Mouse (Mus musculus): Measurements from ENCODE around the gene Mzf1. TPM values are rescaled to one million over a fixed set of nuclear protein-coding genes. Genes with fewer than 3 reads are reported as not detected.

Gene Mzf1
- polyA plus RNA-seq, 1 experiment: 7.5 TPM

DNA sequence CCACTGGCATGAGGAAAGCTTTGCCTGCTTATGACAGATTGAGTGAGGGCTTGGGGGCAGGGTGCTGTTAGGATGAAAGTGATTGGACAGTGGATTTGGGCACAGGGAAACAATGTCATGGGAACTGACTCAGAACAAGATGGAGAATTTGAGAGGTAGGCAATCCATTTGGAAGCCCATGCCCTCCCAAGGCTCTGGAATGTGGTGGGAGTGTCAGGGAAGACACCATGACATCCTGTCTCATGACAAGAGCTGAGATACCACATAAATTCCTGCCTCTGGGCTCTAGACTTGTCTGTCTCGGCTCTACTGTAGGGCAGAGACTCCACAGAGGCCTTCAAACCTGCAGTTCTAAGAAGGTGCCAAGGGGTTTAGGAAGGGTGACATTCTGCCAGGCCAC, 13.3 kb downstream of the Mzf1 start:
- Histone ChIP-seq H3K27ac (ENCODE audit: control insufficient read depth, insufficient read depth, low read depth, low read length) (no peak overlapping the region), H3K4me1 (ENCODE audit: control insufficient read depth, insufficient read depth, low read length) (peaks cover 29% of the 10 kb centered on the region), H3K4me3 (ENCODE audit: control insufficient read depth, low read depth, low read length) (no peak overlapping the region), H3K36me3 (ENCODE audit: control insufficient read depth, insufficient read depth, low read length) (no peaks in the 10 kb centered on the region), H3K27me3 (ENCODE audit: control insufficient read depth, insufficient read depth, low read length) (no peaks in the 10 kb centered on the region)
- no peak for TF ChIP-seq POLR2A (IDR thresholded peaks at IDR 0.05; ENCODE audit: control insufficient read depth, low read depth, low read length)
- no peak for TF ChIP-seq CTCF (IDR thresholded peaks at IDR 0.05; ENCODE audit: control insufficient read depth, insufficient read depth, insufficient replicate concordance, low read depth, low read length)

DNA sequence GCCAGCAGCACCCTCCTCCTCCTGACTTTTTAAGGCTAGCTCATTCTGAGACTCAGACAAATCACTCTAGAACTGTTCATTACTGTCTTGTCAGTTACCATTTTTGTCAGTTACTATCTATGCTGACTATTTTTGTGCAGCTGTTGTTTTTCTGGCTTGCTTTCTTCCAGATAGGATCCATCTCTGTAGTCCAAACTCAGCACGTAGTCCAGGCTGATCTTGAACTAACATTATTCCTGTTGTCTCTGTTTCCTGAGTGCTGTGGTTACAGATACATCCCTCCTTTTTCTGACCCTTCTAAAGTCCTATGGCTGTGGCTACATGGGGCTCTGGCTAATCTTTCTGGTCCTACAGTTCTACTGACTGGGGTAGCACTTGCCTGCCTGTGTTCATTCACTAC, 15.4 kb downstream of the Mzf1 start:
- Histone ChIP-seq H3K4me3 (ENCODE audit: control insufficient read depth, low read depth, low read length) (peak overlapping the region; percentile 92), H3K4me1 (ENCODE audit: control insufficient read depth, insufficient read depth, low read length) (peaks cover 35% of the 10 kb centered on the region), H3K36me3 (ENCODE audit: control insufficient read depth, insufficient read depth, low read length) (no peaks in the 10 kb centered on the region), H3K27me3 (ENCODE audit: control insufficient read depth, insufficient read depth, low read length) (no peaks in the 10 kb centered on the region), H3K27ac (ENCODE audit: control insufficient read depth, insufficient read depth, low read depth, low read length) (peak overlapping the region; percentile 97; the same call in 1 of the 2 replicates)
- TF ChIP-seq CTCF (IDR thresholded peaks at IDR 0.05; ENCODE audit: control insufficient read depth, insufficient read depth, insufficient replicate concordance, low read depth, low read length) (no peak), POLR2A (IDR thresholded peaks at IDR 0.05; ENCODE audit: control insufficient read depth, low read depth, low read length) (no peak)

DNA sequence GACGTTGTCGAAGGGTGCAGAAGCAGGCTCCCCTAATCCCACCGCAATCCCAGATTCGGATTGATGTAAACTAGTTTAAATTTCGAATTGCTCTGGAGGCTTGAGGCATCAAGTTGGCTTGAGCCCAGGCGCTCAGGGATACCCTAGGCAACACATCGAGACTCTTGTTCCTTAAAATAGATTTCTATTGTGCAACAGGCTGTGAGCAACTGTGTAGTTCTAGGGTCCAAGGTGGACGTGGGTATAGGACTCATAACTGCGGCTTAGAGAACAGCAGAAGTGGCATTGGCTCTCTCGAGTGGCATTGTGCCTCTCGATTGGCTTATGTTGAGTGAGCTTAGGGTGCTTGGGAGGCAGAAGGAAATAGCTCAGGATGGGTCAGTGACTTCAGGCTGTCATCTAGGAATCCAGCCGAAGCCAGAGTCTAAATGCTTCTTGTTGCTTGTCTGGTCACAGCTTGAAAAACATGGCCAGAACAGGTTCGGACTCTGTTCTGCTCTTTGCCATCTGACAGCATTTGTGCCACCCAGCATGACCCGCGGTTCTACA, 15.9 kb downstream of the Mzf1 start:
- Histone ChIP-seq H3K4me1 (ENCODE audit: control insufficient read depth, insufficient read depth, low read length) (peaks cover 35% of the 10 kb centered on the region), H3K36me3 (ENCODE audit: control insufficient read depth, insufficient read depth, low read length) (no peaks in the 10 kb centered on the region), H3K27ac (ENCODE audit: control insufficient read depth, insufficient read depth, low read depth, low read length) (peak overlapping the region; percentile 97), H3K27me3 (ENCODE audit: control insufficient read depth, insufficient read depth, low read length) (no peaks in the 10 kb centered on the region), H3K4me3 (ENCODE audit: control insufficient read depth, low read depth, low read length) (peak overlapping the region; percentile 92)
- TF ChIP-seq POLR2A (IDR thresholded peaks at IDR 0.05; ENCODE audit: control insufficient read depth, low read depth, low read length) (no peak), CTCF (IDR thresholded peaks at IDR 0.05; ENCODE audit: control insufficient read depth, insufficient read depth, insufficient replicate concordance, low read depth, low read length) (no peak)

DNA sequence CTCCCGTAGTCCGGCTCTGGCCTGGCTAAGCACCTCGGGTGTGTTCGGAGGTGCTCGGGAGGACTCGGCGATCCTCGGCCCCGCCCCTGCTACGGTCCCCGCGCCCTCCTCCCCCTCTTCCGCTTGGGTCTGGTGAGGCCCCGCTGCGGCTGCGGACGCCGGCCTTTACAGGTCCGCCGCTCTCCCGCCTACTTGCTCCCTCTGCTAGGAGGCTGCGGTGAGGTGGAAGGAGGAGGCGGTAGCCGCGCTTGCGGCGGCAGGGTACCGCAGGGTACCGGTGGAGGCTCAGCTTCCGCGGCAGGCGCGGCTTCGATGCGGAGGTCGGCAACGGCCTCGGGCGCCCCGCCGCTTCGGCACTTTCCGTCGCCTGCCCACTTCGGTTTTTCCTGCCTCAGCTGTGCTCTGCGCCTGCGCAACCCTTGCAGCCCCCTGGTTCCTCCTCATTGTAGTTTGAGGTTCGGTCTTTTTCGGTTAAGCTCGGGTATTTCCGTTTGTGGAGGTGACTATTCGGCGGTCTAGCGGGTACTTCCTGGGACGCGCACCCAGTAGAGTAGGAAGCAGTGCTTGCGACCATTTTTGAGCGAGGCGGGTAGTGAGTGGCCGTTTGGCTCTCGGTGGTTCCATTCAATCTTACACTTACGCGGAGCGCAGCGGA, 16.5 kb downstream of the Mzf1 start, which contains the start of gene Ube2m:
TSS of gene Ube2m (minus strand) at position 375 of the 655 bp plus-strand sequence.
- H3K4me1 ChIP-seq (ENCODE audit: control insufficient read depth, insufficient read depth, low read length): peaks cover 28% of the 10 kb centered on the region
- peak; percentile 76 for TF ChIP-seq POLR2A (IDR thresholded peaks at IDR 0.05; ENCODE audit: control insufficient read depth, low read depth, low read length)
- no peak for TF ChIP-seq CTCF (IDR thresholded peaks at IDR 0.05; ENCODE audit: control insufficient read depth, insufficient read depth, insufficient replicate concordance, low read depth, low read length)

DNA sequence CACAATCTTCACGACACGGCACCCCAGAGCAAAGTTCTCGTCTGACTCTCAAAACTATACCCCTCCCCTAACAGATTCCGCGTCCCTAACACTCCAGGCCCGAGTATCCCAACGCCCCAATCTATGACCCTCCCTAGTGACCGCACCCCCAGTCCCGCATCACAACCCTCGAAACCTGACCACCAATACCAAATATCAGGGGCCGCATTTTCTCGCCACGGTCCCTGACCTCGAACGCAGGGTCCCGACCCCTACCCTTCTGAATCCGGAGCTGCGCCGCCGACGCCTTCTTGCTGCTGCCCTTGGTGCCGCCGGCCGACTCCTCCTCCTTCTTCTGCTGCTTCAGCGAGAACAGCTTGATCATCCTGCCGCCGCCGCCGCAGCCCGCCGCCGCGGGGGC, 17.2 kb downstream of the Mzf1 start:
- TF ChIP-seq POLR2A (IDR thresholded peaks at IDR 0.05; ENCODE audit: control insufficient read depth, low read depth, low read length): no peak
- TF ChIP-seq CTCF (IDR thresholded peaks at IDR 0.05; ENCODE audit: control insufficient read depth, insufficient read depth, insufficient replicate concordance, low read depth, low read length): no peak
- Histone ChIP-seq H3K4me1 (ENCODE audit: control insufficient read depth, insufficient read depth, low read length) (peaks cover 25% of the 10 kb centered on the region), H3K4me3 (ENCODE audit: control insufficient read depth, low read depth, low read length) (peak overlapping the region; percentile 92), H3K36me3 (ENCODE audit: control insufficient read depth, insufficient read depth, low read length) (no peaks in the 10 kb centered on the region; the same call in 1 of the 2 replicates), H3K27me3 (ENCODE audit: control insufficient read depth, insufficient read depth, low read length) (no peaks in the 10 kb centered on the region), H3K27ac (ENCODE audit: control insufficient read depth, insufficient read depth, low read depth, low read length) (peak overlapping the region; percentile 94)

More for the DNA sequence above, 16.5 kb downstream of the Mzf1 start, which contains the start of gene Ube2m:
- peak within 1 kb of the TSS; percentile 92 for H3K4me3 ChIP-seq (ENCODE audit: control insufficient read depth, low read depth, low read length)
- H3K27me3 ChIP-seq (ENCODE audit: control insufficient read depth, insufficient read depth, low read length): no peaks in the 10 kb centered on the region
- peak within 1 kb of the TSS; percentile 97 for H3K27ac ChIP-seq (ENCODE audit: control insufficient read depth, insufficient read depth, low read depth, low read length)
- no peaks in the 10 kb centered on the region for H3K36me3 ChIP-seq (ENCODE audit: control insufficient read depth, insufficient read depth, low read length)

DNA sequence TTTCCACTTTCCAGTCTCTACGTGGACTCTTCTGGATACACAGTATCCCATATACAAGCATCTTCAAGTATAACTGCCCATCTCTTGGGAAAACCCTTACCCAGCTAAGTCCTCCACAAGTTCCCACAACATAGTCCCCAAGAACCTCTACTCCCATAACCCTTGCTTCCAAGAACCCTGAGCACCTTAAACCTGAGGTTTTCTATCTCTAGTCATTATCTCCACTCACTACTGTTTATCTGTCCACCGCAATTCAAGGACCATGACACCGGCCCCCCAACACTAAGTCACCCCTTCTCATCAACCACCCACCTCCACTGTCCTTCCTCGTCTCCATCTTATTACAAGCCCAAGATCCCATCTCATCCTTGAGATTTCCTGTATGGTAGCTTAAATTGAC, 17.8 kb downstream of the Mzf1 start:
- TF ChIP-seq CTCF (IDR thresholded peaks at IDR 0.05; ENCODE audit: control insufficient read depth, insufficient read depth, insufficient replicate concordance, low read depth, low read length): no peak
- TF ChIP-seq POLR2A (IDR thresholded peaks at IDR 0.05; ENCODE audit: control insufficient read depth, low read depth, low read length): no peak
- Histone ChIP-seq H3K27ac (ENCODE audit: control insufficient read depth, insufficient read depth, low read depth, low read length) (peak overlapping the region; percentile 94), H3K4me1 (ENCODE audit: control insufficient read depth, insufficient read depth, low read length) (peaks cover 25% of the 10 kb centered on the region)

DNA sequence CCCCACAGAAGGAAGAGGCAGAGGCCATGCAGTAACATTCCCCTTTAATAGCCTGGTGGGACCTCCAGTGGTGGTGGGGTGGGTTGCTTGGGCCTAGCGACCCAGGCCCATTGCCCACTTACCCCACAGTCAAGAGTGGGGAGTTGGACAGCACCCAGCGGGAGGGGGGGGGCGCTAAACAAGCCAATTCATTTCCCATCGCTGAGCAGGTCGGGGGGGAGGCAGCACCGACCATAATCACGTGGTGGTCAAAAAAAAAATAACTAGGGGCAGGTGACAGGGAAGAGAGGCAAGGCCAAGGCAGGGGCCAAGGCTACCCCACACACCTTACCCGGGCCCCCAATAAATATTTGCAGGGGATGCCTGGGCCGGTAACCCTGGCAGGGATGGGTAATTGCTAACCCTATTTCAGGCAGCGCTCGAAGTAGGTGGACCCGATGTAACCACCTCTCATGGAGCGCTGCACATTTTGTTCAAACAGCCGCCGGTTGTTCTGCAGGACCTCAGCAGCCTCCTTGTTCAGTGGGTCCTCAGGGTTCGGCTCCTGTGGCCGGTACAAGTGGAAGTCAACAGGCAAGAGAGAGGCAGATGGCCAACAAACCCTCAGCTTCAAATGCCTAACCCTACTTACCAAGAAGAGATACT, 19.2 kb downstream of the Mzf1 start:
- H3K27ac ChIP-seq (ENCODE audit: control insufficient read depth, insufficient read depth, low read depth, low read length): no peak overlapping the region
- H3K4me1 ChIP-seq (ENCODE audit: control insufficient read depth, insufficient read depth, low read length): peaks cover 25% of the 10 kb centered on the region
- no peaks in the 10 kb centered on the region; the same call in none of the 2 replicates for H3K36me3 ChIP-seq (ENCODE audit: control insufficient read depth, insufficient read depth, low read length)
- no peaks in the 10 kb centered on the region for H3K27me3 ChIP-seq (ENCODE audit: control insufficient read depth, insufficient read depth, low read length)
- TF ChIP-seq POLR2A (IDR thresholded peaks at IDR 0.05; ENCODE audit: control insufficient read depth, low read depth, low read length): no peak
- H3K4me3 ChIP-seq (ENCODE audit: control insufficient read depth, low read depth, low read length): peak overlapping the region; percentile 93

More for the DNA sequence above, 17.8 kb downstream of the Mzf1 start:
- H3K4me3 ChIP-seq (ENCODE audit: control insufficient read depth, low read depth, low read length): peak overlapping the region; percentile 92
- no peaks in the 10 kb centered on the region; the same call in 1 of the 2 replicates for H3K36me3 ChIP-seq (ENCODE audit: control insufficient read depth, insufficient read depth, low read length)
- H3K27me3 ChIP-seq (ENCODE audit: control insufficient read depth, insufficient read depth, low read length): no peaks in the 10 kb centered on the region
